Mouse (Mus musculus) A20 (cell line): ENCODE measurements at regions not wholly inside any gene's neighbourhood (a gene's known extent, or its start where the extent isn't known, plus 50 kb on each side); places are given as distances from the start of the nearest gene placed in this dataset.

Experiments used
- DNase-seq: peaks from one replicate; pipeline ENCODE4 v3.0.0-alpha.2; 2011; ENCODE audit warnings: low read depth, low spot score

DNA sequence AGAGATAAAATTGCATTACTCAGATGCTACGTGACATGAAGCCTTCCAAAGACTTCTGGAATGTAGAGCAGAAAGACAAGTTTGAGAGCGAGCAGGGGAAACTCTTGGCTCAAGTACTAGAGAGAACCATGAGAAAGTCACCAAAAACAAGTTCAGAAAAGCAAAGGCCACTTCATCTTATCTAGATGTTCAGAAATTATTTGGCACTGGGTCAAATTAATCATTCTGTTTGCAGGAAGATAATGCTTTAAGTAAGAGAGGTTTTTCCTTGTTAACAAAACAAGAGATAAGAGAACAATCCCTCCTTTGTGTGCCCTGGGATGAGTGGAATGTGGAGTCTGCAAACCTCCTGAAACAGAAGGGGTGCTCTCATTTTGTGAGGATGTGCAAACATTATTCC is 565.6 kb upstream of the C030005K15Rik start:
- DNase-seq = no peak

GRCm38 (mm10) chr10:98305667-98306066 is 579.1 kb upstream of the C030005K15Rik start:
- no peak for DNase-seq

GRCm38 (mm10) chr10:98309667-98310066 is 583.1 kb upstream of the C030005K15Rik start:
- no peak for DNase-seq

DNA sequence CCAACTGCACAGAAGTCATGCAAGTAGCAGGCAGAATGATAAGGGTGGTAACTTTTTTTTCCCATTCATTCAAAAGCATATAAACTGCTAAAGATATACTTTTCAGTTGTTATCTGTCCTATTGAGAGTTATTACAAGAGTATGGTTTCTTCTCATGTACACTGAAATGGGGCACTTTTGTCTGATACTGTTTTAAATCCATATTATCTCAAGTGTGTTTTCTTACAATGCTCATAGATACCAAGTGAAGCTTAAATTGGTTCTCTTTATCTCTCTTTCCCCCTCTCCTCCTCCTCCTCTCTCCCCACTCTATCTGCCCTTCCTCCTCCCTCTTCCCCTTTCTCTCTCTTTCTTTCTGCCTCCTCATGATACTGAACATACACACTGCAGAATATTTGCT is 584.8 kb upstream of the C030005K15Rik start:
- DNase-seq = no peak

DNA sequence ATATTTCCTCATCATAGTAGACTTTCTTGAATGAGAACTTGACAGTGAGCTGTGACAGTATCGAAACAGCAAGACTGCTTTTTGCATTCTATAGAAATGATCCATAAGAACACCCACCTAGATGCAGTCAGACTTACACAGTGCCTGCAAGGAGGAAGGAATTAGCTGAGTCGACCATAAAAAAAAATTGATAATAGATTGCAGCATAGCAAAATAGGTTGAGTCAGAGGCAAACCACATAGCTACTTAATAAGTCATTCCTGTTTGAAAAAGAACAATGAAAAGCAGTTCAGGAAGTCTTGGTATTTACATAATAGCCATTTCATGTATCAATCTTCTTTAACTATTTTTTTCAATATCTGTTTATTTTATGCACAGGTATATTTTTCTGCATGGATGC is 591.9 kb upstream of the C030005K15Rik start:
- DNase-seq = no peak

DNA sequence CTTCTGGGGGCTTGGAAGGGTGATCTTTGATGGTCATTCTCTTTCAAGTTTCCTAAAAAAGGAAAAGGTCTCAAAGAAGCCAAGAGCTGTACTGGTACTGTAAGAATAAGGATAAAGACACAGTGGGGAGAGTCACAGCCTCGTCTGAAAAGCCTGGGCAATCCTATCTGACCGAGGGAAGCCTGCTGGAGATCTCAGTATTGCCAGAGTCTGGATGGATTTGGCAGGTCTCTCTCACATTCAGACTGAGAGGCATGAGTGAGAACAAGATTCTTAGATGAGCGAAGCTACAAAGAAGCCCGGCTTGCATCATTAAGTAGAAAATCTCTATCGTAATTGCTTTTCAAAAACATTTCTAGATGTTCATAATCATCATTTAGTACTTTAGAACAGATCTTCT is 590.4 kb upstream of the Atp2b1 start:
- DNase-seq = no peak

- DNase-seq = no peak
Observed at GRCm38 (mm10) chr10:98324591-98324990, 589.6 kb upstream of the Atp2b1 start.

DNA sequence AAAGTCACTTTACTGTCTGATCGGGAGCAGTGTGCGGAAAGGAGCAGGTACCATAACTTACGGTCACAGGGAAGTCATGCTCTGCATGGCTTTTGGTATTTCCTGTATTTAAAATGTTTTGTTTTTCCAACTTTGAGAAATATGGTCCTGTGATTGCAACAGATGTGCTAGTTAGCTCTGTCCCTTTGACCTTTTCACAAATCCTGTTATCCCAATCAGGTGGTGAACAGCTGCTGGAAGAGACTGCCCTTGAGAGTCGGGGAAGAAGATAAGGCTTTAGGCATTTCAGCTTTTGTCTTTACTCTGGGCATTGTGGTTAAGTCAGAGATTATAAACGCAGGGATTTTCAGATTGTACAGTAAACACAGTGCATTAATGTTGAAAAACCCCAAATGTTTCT is 588.5 kb upstream of the Atp2b1 start:
- no peak for DNase-seq

DNA sequence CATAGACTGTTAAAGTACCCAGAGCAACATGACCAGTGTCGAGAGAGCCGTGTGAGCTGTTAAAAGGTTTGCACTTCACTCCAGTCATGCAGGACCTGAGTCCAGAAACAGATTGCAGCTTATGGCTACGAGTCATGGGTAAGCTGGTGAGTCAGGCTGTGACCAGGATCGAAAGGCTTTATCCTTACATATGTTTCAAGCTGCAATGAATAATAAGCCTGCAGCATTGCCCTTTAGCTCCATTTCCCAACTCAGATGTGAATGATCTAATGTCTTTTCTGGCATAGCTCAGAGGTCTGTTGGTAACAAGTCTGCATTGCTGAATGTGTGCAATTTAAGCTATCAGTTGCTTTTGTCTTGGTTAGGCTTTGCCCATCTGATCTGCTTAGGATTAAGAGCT is 581.5 kb upstream of the Atp2b1 start:
- no peak for DNase-seq

GRCm38 (mm10) chr10:98333411-98334067 is 580.7 kb upstream of the Atp2b1 start:
- no peak for DNase-seq

GRCm38 (mm10) chr10:98343827-98344226 is 570.4 kb upstream of the Atp2b1 start:
- DNase-seq = no peak

GRCm38 (mm10) chr10:98349466-98349865 is 564.7 kb upstream of the Atp2b1 start:
- no peak for DNase-seq

DNA sequence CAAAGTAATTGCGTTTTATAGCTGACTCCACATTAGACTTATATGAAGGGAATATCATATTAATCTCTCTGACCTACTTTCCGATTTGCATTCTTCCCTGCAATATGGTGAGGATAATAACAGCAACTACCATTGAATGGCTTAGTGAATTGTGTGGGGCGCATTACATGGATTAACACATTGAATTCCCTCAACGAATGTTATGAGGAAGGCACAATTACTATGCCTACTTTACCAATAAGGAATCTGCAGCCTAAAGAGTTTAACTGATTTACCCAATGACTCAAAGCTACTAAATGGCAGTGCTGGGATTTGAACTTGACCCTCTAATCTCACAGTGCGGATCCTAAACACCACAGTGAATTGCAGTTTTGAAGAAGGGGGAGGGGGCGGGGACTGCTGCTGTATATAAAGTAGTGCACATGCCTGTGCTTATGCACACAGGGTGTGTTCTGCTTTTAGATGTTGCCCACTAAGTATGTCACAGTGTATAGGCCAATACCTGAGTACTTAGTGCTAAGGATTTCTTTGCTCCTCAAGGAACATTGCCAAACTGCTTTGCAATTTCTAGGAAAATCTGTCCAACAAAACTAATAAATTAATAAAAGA is 563.8 kb upstream of the Atp2b1 start:
- DNase-seq = no peak

DNA sequence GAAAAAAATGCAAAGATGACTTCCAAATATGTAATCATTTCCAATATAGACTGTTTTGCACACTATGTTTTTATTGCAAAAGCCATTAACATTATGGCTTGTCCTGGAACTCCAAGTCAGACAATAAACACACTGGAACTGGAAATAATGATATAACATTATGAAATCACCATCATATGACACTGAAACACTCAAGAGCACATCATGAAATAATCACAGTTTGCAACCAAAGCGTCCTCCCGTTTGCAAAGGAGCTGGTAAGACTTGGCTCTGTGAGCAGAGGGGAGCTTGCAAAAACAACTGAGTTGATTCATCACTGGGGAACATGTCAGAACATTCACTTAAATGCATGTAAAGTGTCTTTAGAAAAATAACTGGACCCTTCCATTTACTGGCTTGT is 562.1 kb upstream of the Atp2b1 start:
- DNase-seq = no peak

DNA sequence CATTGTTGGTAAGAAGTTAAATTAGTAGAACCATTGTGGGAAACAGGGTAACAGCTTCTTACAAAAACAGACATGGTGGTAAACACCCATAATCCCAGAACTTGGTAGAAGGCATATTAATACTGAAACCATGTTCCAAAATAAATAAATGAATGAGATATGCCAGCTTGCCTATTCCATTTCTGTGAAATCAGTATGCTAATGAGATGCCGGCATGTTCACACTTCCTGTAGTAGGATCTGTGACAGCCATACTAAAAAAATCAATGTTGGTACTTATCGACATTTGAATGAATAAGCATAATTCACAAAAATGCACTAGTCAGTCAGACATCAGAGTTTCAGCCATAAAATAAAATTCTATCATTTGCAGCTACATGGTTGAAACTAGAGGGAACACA is 559.7 kb upstream of the Atp2b1 start:
- no peak for DNase-seq

GRCm38 (mm10) chr10:98364604-98365003 is 549.6 kb upstream of the Atp2b1 start:
- DNase-seq = no peak

DNA sequence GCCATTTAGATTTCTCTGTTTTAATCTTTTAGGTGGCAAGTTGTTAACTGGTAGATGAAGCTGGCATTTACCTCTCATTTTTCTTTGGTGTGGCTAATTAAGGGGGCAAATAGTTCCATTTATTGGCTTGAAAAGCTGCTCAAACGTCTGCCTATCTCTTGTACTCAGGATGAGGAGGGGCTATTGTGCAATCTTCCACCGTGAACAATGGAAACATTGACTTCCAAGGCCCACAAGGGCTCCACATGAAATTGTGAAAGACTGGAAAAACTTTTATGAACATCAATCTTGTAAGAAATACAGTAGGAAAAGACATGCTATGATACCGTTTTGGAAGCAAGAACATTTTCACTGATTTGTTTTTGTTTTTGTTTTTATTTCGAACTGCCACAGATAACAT is 541.6 kb upstream of the Atp2b1 start:
- no peak for DNase-seq

- no peak for DNase-seq
Observed at GRCm38 (mm10) chr10:98373314-98373713, 540.9 kb upstream of the Atp2b1 start.

DNA sequence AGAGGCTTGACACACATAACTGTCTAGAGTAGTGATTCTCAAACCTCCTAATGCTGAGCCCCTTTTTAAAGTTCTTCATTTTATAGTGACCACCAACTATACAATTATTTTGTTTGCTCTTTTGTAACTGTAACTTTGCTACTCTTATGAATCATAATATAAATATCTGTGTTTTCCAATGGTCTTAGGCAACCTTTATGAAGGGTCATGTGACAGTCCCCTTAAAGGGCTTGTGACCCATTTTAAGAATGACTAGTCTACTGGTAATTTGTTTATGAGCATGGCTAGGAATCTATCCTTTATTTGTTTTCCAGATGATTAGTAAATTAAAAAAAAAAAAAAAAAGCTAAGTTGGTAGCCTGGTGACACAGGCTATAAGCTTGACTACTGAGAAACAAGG is 539.5 kb upstream of the Atp2b1 start:
- no peak for DNase-seq

DNA sequence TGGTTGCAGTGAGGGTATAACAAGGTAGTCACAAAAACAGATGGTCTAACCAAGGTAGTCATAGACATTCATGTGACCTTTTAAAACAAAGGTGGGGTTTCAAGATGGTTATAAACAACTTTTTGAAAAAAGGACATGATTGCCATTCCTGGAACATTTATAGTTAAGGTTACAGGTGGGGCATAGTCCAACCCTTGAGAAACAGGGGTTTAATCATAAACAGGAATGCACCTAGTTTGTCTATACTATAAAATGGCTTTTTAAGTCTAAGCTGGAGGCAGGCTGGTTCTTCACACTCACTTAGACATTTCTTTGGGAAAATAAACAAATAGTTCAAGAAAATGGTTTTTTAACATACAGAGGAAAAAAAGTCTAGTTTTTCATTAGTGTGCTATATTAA is 525.7 kb upstream of the Atp2b1 start:
- no peak for DNase-seq

DNA sequence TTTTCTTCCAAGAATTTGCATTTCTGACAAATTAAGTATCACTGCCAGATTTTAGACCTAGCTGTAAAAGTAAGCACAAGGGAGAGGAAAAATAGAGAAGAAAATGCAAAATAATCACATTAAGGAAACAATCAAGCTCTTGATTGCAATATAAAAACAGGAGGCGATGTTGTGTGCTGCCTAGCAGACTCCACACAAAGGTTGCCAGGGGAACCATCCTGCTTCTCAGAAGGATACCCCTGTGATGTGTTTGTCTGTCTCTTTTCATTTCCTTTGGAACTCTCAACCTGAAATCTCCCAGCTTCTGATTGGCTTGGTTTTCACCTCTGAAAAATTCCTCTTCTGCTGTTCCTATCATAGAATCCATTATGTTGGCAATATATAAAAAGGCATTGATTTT is 514.3 kb upstream of the Atp2b1 start:
- no peak for DNase-seq

DNA sequence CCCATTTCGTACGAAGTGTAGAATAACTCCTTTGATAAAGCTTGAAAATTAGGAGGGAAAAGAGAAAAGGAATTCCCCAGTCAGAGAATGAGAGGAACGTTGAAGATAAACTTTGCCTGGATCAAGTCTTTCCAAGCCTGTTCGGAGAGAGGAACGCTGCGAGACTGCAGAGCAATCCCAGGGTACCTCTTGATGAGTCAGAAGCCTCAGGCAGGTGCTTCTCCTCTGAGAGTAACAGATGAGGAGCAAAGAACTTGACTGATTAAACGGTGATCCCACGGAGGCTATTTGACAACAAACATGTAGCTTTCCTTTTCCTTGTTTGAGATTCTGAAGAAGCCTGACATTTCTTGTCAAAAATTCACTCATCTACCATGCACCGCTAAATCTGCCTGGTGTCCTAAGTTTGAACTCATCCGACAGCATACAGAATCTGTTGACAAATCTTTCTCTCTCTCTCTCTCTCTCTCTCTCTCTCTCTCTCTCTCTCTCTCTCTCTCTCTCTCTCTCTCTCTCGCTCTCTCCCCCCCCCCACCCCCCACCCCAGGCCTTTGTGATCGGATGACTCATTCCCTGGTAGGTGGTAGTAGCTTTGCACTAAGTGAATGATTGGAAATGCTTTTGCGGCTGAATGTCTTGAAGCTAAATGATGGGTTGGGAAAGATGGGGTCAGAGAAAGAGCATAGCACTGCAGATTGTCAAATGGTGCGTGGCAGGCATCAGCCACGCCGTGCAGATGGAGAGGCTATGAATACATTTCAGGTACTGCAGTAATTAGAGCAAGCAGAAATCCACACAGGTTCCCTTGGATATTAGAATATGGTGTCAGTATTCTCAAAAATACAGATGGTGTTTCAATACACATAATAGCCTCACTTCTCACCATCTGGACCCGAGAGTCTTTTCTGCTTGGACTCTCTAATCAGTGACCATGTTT is 496.1 kb upstream of the Atp2b1 start:
- no peak for DNase-seq

- DNase-seq = no peak
Observed at GRCm38 (mm10) chr10:98424450-98424849, 489.8 kb upstream of the Atp2b1 start.
